Mouse (Mus musculus): ENCODE data around the gene Nolc1.

Gene Nolc1

DNA sequence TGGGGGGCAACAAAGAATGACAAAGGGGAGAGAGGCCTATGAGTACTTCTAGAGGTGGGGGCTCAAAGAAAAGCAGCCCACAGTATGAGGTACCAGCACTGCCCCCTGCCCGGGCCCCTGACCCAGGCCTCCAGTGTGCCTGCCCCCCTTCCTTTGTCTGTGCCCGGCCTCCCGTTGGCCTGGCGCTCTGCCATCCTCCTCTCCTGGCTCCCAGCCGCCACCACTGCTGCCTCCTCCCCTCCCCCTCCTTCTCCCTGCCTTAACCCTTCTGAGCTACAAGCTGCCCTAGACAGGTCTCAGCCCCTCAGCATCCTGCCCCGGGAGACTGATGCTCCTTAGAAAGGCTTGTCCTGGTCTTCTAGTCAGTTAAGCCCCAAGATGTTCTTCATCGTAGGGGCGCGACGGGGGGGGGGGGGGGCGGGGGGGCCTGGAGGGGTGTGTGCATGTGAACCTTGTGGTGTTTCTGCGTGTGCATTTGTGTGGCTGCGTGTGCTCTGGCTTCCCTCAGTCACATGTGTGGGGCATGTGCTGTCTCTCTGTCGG is 33.7 kb upstream of the Nolc1 start:
- CTCF ChIA-PET: no interaction called here

DNA sequence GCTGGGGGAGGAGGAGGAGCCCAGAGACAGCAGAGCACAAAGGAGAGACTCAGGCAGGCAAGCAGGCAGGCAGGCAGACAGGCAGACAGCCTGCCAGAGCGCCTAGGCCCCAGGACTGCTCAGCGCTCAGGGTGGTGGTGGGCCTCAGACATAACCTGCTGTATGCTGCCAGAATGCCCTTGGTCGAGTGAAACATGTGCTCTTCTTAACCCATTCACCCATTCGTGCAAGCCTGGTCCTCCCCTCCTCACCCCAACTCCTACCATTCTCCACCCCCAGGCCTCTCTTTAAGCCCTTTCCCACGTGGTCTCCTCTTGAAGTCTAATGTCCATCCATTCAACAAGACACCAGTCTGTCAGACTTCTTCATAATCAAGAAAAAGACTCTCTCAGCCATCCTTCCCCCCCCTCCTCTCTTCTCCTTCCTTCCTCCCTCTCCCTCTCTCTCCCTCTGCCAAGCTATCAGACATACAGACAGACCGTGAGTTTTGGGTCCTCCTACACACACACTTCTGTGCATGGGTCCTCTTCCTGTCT is 33.1 kb upstream of the Nolc1 start:
- CTCF ChIA-PET: no interaction called here

DNA sequence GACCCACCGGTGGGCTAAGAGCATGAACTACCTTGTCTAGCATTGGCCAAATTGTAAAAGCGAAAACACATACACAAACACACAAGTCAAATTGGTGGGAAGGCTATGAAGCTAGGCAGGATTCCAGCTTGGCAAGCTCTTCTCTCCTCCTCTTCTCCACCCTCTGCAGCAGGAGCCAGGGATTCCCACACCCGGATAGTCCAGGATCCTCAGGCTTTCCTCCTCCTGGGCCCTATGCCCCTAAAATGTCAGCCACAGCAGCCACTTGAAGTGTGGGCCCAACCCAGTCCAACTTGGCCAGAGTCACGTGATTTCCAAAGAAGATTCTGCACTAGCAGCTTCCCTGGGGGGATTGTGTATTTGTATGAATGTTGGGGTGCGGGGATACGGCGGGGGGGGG is 32.3 kb upstream of the Nolc1 start:
- CTCF ChIA-PET: interaction anchor here (0.6 kb wide), 2 partner anchors 55 to 363 kb away, joined by 3 to 4 read pairs; no protein-coding TSS in a partner anchor

DNA sequence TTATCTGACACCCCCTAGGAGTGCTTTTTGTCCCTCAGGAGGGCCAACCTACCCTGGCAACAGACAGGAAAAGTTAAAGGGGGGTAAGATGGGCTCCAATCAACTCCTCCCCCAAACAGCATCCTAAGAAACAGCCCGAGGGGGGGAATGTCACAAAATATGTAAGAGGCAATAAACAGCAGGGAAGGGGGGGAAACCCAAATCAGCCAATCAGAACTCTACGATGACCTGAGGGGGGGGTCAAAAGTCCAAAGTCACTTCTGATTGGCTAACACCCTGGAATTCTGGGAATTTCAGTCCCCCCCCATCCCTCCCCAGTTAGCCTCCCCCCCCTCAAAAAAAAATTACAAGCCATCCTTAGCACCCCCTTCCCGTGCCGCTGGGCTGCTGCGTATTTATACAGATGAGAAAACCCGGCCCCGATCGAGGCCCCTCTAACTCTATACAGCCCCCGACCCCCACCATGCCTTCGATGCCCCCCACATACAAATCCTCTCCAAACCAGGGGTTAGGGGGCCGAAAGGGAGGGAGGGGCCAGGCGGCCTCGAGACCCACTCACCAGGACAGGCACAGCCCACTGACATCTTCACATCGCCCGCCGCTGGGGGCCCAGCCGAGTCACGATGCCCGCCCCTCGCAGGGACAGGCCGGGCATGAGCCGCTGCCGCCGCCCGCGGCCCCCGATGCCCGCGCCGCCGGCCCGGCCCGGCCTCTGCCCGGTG is 31.2 kb upstream of the Nolc1 start, which contains the start of gene Pprc1:
Gene Pprc1, plus strand, starts transcription at position 616 of the 722 bp plus-strand sequence.
- CTCF ChIA-PET: no interaction called here

DNA sequence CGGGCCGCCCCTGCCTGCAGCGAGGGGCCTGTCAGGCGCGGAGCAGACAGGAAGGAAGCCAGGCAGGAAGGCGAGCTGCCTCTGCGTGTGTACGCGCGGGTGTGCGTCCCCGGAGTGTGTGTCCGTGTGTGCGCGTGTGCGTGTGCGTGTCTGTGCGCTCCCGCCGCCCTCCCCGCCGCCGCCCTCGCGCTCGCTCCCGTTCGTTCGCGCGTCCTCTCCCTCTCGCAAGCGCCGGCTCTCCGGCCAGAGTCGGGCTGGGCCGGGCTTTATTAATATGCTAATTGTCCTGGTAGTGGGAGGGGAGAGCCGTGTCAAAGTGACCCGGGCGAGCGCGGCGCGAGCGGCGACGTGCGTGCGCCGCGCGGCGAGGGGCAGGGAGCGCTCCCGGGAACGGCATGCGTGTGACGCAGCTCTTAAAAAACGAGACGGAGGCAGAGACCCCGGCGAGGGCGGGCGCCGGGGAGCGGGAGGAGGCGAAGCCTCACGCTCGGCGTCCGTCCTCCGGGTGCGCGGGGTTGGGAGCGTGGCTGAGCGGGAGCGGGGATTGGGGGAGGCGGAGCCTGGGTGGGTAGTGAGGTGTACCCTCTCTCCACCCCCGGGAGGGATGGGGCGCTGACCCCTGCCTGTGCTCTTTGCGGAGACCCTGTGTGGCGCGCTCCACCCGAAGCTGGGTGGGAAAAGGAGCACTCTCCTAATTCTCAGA is 30.5 kb upstream of the Nolc1 start, which contains the start of gene Ldb1:
Gene Ldb1, minus strand, starts transcription at position 222 of the 703 bp plus-strand sequence.
- CTCF ChIA-PET: interaction anchor here (1.0 kb wide), 1 partner anchor 11 kb away, joined by 3 read pairs; no protein-coding TSS in a partner anchor

DNA sequence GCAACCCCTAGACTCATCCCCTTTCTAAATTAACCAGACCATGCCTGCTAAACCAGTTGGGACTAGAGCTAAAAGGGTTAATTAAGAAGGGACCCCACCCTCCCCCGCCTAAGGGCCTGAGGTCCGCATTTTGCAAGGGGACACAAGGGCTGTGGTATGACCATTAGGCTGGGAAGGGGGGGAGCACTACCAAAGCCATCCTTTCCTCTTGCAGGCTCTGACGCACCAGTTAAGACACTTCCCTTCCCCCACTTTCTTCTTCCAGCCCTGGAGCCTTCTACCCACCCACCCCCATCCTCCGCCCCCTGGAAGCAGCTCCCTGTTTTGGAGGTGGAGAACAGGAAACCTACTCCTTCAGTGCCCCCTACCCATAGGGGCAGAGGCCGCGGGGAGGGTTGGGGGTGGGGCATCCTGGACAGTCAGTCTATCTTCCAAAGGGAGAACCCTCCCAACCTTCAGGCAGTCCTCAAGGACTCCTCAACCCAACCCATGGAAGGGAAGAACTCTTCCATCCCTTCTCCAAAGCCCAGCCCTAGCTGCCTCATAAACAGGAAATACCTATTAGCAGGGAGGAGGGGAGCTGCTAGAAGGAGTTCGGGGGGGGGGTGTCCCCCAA is 29.9 kb upstream of the Nolc1 start:
- CTCF ChIA-PET: interaction anchor here (0.6 to 1.0 kb wide), 3 partner anchors 10 to 1794 kb away, joined by 3 to 5 read pairs (median 4); no protein-coding TSS in a partner anchor

DNA sequence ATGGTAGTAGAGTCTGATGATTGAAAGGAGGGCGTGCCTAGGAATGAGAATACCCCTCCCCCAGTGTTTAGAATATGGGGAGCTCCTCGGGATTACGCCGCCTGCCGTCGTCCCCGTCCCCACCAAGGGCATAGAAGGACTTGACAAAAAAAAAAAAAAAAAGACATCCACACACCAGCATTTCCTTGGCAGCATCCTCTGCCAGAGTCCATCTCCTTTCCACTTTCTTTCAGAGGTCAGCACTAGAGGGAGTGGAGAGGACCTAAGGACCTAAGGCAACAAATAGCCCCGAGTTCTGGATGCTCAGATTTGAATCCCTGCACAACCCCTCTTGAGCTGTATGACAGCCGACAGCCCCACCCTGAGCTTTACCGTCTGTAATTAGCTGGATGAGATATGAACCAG is 29.0 kb upstream of the Nolc1 start:
- CTCF ChIA-PET: no interaction called here

DNA sequence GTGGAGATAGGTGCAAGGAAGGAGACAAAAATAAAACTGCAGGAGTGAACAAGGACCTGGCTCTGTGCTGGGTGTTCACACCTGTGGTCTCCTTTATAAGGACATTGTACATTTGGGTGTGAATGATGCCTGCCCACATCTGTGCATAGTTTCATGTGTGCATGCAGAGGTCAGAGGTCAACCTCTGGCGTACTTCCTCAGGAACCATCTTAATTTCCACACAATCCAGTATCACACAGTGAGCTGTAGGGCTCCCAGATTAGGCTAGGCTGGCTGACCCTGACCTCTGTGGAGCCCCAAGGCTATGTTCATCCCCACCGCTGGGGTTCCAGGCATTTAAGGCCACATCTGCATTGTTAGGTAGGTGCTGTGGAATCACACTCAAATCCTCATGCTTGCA is 28.2 kb upstream of the Nolc1 start:
- CTCF ChIA-PET: interaction anchor here (0.6 kb wide), 1 partner anchor 396 kb away, joined by 3 read pairs; no protein-coding TSS in a partner anchor

DNA sequence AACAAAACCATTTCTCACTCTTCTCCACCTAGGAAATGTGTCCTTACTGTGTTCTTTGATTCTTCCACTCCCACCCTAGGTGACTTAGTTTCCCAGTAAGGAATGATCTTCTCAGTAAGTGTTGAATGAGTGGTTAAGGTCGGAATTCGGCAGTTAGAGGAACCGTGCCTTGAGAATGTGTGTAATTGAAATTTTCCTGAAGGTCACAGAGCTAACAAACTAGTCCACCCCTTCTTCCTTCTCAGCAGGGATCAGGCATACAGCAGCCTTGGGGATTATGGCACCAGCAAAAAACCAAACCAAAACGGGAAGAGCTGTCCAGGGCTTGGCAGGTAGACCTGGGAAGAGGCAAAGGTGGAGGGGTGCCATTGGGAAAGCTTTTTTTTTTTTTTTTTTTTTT is 26.5 kb upstream of the Nolc1 start:
- CTCF ChIA-PET: interaction anchor here (0.7 kb wide), 1 partner anchor 1274 kb away, joined by 16 read pairs; no protein-coding TSS in a partner anchor

DNA sequence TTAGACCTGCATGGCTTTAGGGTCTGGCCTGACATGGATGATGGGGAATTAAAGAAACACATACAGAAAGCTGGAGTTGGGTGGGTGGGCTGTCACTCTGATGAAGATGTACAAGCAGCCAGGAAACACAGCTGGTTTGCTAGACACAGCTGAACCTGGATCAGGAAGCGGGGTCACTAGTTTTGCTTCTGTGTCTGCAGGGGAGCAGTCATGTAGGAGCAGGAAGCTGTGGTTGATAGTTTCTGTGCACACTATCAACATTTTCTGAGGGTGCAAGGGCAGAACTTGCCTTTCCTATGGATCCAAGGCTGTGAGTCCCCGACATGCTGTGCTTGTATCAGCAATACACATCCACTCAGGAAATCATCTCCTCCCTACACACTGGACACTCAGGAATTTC is 25.2 kb upstream of the Nolc1 start:
- CTCF ChIA-PET: interaction anchor here (0.7 kb wide), 1 partner anchor 342 kb away, joined by 14 read pairs; no protein-coding TSS in a partner anchor

DNA sequence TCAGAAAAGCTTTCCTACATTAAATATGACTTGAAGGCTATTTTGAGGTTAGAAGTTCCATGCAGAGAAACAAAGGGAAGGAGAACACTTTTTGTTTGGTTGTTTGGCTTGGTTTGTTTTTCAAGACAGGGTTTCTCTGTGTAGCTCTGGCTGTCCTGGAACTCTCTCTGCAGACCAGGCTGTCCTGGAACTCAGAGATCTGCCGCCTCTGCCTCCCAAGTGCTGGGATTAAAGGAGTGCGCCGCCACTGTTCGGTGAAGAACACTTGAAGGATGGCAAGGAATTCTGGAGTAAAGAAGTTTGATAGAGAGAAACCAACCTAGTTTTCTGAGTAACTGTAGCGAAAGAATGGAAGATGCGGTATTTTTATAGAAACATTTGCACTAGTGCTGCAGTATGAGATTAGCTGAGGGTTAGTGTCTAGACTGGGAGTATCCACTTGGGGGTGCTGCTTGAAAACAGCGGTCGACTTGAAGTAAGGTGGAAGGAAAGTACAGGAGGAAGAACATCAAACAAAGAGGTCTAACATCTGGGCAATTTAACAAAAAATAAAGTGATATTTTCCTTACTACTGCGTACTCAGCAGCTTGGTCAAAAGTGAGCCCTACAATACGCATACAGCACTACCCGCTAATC is 19.8 kb upstream of the Nolc1 start:
- CTCF ChIA-PET: interaction anchor here (0.6 to 1.1 kb wide), 4 partner anchors 10 to 204 kb away, joined by 3 to 5 read pairs (median 4); no protein-coding TSS in a partner anchor

DNA sequence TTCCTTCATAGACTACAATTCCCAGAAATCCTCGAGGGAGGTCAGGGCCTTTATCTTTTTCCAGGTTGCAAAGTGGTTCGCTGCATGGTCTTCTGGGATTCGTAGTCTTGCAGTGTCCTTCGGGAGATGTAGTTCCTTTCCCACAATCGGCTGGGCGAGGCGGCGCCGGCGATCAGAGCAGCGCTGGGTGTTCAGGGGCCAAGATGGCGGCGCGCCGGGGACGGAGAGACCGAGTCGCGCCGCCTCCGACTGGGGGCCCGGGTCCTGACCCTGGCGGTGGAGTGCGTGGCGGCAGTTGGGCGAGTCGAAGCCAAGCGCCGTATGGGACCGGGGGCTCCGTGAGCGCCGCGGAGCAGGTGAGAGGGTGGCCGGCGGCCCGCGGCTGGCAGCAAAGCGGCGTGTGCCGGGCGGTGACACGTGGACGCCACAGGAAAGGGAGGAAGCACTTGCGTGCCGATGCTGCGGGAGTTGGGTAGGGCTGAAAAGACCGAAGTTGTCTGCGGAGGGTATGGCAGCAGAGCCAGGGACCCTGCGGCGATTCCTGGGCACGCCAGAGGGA is 19.2 kb upstream of the Nolc1 start:
- CTCF ChIA-PET: interaction anchor here (0.8 to 1.1 kb wide), 3 partner anchors 11 to 204 kb away, joined by 3 to 4 read pairs (median 3); no protein-coding TSS in a partner anchor

DNA sequence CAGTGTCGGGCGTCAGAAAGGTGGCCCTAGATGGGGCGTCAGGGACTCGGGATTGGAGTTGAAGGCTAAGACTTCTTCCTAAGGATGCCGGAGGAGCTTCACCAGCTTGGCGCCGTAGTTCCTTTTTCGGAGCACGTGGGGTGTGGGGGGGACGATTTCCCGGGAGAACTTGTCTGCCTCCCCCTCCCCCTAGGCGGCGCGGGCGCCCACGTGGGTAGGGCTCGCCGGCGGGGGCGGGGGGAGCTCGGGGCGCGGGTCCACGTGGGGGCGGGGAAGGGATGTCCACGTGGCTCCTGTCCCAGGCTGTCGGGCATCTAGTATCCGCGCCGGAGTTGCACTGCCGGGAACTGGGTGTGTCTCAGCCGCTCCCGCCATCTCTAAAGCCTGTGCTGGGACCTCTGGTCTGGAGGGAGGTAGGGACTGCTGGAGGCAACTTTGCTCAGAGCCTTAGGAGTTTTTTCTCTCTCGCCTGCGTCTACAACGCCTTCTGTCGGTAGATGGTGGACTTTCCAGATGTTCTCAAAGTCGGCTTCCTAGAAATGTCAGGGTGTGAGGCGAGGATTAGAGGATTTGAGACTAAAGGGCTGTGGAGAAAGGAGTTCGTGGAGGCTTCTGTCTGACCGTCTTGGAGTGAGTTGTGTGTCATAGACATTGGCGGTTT is 18.6 kb upstream of the Nolc1 start:
- CTCF ChIA-PET: no interaction called here

DNA sequence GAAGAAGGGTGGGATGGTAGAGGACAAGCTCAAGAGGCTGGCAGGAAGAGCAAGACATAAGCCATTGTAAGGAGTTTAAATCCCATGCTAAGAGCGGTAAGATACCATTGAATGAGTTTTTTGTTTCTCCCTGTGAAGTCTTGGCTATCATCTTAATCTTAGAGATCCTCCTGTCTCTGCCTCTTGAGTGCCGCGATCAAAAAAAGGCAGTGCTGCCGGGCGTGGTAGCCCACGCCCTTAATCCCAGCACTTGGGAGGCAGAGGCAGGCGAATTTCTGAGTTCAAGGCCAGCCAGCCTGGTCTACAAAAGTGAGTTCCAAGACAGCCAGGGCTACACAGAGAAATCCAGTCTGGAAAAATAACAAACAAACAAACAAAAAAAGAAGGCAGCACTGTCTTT is 17.2 kb upstream of the Nolc1 start:
- CTCF ChIA-PET: no interaction called here

DNA sequence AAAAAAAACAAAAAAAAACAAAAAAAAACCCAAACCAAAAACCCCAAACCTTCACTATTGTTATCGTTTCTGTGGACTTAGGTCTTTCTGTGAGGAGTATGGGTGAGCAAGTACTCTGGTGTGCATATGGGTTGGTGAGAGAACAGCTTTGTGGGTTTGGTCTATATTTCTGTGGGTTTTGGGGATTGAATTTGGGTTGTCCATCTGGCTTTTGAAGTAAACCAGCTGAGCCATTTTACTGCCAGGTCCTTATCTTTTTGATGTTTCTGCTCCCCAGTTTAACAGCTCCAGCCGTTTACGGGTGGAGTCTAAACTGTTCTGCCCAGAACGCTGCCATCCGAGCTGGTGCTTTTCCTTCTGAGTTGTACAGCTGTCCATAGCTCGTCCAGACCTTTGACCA is 14.8 kb upstream of the Nolc1 start:
- CTCF ChIA-PET: interaction anchor here (0.6 kb wide), 1 partner anchor 14 kb away, joined by 7 read pairs; no protein-coding TSS in a partner anchor

DNA sequence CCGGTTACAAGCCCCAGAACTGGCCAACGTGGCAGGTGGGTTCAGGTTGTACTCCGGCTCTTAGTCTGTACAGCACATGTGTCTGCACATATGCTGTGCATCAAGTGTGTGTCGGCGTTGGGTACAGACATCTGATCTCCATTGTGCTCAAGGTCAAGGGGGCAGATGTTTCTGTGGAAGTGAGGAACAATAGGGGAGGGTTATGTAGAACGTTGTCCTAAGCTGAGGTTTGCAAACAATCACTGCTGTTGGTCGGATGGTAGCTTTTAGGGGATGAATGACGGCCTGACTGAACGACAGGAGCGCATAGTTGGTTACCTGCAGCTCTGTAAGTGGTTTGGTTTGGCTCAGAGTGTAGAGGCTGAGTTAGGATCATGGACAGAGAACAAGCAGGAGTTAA is 7.6 kb upstream of the Nolc1 start:
- CTCF ChIA-PET: no interaction called here

DNA sequence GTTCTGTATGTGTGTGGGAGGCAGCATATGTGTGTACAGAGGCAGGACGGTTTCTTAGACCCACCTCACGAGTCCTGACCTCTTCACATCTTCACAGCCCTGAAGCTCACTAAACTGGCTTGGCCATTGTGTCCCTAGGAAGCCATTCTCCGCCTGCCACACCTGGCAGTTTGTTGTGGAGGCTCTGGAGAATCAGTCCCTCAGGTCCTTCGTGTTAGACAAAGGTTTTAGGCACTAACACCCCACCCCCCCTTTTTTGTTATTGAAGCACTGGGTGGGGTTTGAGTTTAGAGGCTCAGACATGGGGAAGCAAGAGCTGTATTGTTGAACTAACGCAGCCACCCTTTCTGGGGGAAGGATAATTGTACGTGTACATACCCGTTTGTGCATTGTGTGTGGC is 2.4 kb upstream of the Nolc1 start:
- CTCF ChIA-PET: no interaction called here

DNA sequence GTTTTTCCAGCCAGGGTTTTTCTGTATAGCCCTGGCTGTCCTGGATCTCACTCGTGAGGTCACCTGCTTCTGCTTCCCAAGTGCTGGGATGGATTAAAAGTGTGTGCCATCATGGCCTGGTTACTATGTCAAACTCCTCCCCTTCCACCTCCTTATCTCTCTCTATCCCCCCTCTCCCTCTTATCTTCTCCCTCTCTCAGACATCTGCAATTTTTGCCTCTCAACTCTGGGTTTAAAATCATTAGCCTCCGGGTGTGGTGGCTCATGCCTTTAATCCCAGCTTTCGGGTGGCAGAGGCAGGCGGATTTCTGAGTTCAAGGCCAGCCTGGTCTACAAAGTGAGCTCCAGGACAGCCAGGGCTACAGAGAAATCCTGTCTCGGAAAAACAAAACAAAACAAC is 1.4 kb upstream of the Nolc1 start:
- CTCF ChIA-PET: interaction anchor here (0.6 to 1.0 kb wide), 3 partner anchors 9 to 254 kb away, joined by 4 to 7 read pairs (median 4); no protein-coding TSS in a partner anchor

DNA sequence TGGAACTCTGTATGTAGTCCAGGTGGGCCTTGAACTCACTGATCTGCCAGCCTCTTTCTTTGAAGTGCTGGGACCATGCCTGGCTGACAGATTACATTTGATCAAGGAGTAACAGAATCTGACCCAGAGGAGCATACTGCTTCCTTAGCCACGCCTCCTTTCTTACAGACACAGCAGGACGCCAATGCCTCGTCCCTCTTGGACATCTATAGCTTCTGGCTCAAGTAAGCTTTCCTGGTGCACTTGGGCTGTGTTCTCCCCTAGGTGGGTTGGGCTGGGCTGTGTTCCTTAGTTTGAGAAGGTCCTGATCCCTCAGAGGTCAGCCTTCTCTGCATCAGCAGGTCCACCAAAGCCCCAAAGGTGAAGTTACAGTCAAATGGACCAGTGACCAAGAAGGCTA is 2.9 kb downstream of the Nolc1 start:
- CTCF ChIA-PET: no interaction called here

DNA sequence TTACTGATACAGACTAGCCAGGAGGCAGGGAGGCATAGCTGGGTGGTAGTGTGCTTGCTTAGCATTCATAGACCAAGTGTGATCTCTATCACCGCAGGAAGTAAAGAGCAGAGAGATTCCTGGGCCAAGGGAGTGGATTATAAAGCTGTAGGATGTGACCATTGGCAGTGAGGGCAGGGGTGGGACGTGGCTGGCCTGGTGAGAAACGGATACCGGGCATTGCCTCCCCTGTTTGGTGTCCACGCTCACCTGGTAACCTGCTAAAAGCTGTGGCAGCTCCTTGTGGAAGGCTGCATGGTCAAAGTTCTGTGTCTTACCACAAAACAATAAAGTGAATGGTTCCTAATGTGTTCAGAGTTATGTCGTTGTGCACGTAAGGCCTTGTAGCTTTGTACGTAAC is 9.5 kb downstream of the Nolc1 start:
- CTCF ChIA-PET: no interaction called here
